Mouse (Mus musculus) gastrocnemius, postnatal 36 days (tissue): ENCODE measurements around the gene Tcf7l2. TPM values are rescaled to one million over a fixed set of nuclear protein-coding genes. Genes with fewer than 3 reads are reported as not detected.

Experiments used
- DNase-seq, 2 experiments: peaks; one replicate each; pipeline ENCODE4 v3.0.0; 2022
- intact Hi-C: fragments of 180-260 bp; cut with DNase I; formaldehyde crosslinking; loops from one replicate; pipeline ENCODE4 v1.15.1; 2025
- total RNA-seq, 2 experiments: library from RNA; stranded (reverse); gene quantifications; 2 replicates each; pipeline ENCODE4 v1.2.3; 2021

Tcf7l2 gene
- total RNA-seq, 2 experiments from 2014 or later: 6.6 to 9.7 TPM

GRCm38 (mm10) chr19:55722376-55722775 is 19.2 kb upstream of the Tcf7l2 start:
- no peak for DNase-seq
- intact Hi-C loops: no loop called here

DNA sequence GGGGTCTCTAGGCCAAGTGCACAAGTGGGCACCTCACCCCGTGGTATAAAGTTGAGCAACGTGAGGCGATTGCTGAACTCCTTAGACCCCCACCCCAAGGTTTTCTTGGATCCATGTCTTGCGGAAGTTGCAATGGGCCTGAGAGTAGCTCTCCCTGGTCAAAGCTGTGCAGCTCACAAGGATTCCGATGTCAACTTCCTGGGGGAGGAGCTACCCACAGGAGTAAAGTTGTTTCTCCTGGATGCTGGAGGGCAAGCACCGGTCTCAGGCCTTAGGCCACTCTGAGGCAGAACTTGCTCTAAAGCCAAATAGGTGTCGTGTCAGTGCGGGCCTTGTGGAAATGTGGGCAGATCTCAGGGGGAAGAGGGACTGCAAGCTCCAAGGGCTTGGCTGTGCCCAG is 12.2 kb upstream of the Tcf7l2 start:
- DNase-seq: no peak

DNA sequence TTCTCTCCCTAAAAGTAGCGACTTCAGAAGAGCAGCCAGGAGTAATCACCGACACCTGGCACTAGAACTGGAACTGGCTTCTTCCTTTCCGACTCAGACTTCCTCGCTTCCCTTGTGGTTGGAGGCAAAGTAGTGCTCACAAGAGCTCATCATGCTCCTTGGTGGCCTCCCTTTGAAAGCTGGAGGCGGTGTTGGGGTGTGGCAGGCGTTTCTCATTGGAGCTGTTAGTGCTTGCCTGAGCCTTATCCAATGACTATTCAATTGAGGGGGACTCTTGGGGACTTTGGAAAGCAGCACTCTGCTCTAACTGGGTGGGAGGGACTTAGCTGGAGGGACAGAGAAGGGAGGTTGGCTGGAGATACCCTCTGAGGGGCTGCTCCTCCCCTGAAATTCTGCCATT is 9.1 kb upstream of the Tcf7l2 start:
- no peak for DNase-seq
- intact Hi-C loops: no loop called here

More for the DNA sequence above, 12.2 kb upstream of the Tcf7l2 start:
- intact Hi-C loops: no loop called here

DNA sequence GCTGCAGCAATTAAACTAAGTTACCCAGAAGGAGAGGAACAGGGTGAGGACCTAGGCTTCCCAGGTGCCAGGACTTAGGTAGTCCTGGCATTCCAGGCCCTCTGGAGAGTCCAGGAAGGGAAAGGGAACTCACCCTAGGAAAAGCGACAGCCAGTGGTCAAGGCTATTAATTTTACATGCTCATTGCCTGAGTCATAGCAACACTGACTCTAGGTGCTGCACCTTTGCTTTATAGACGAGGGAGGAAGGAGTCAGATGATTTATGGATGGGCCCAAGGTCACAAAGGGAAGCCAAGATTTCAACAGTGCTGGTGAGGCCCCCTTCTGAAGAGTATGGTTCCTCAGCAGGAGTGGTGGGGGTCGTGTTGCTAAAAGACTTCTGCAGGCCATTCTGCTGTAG is 8.6 kb upstream of the Tcf7l2 start:
- no peak for DNase-seq
- intact Hi-C loops: no loop called here

- DNase-seq: no peak
- intact Hi-C loops: no loop called here
Measured at GRCm38 (mm10) chr19:55736016-55736415, 5.6 kb upstream of the Tcf7l2 start.

GRCm38 (mm10) chr19:55739713-55740112 is 1.9 kb upstream of the Tcf7l2 start:
- no peak for DNase-seq
- intact Hi-C loops: loop anchor here (5.0 to 10.0 kb wide), 4 partner anchors 65 to 153 kb away; no protein-coding TSS in a partner anchor

DNA sequence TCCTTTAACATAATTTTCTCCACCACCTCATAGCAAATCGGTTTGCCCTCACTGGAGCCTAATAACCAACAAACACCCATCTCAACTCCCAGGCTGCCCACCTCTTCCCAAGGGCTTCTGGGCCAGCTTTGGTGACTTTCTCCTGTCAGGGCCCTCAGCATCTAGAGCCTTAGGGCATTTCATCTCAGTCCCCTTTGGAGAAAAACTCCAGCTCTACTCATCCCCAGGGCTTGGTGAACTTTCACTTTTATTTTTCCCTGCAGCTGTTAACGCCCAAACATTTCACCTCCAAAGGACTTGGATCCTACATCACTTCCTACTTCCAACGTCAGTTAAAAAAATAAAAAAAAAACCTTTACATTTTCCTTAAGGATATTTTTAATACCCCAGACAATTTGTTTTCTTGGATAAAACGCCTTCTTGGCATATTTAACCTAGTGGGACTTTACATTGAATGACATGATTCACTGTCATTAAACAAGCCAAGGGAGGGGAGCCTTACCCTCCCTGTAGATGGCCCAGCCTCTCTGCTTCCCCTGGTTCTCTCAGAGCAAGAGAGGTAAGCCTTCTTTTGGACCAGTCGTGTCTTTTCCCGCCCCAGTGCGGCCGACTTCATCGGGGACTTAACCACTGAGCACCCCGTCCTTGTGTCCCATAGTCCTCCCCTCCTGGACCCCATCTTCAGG is 724 bp upstream of the Tcf7l2 start:
- intact Hi-C loops: loop anchor here (5.0 to 10.0 kb wide), 4 partner anchors 64 to 151 kb away; no protein-coding TSS in a partner anchor
- no peak for DNase-seq

GRCm38 (mm10) chr19:55742386-55743000 is 873 bp downstream of the Tcf7l2 start:
- intact Hi-C loops: loop anchor here (5.0 to 10.0 kb wide), 4 partner anchors 62 to 150 kb away; no protein-coding TSS in a partner anchor
- peak; percentile 16 to 49 for DNase-seq

- intact Hi-C loops: loop anchor here (5.0 to 10.0 kb wide), 4 partner anchors 62 to 149 kb away; no protein-coding TSS in a partner anchor
- DNase-seq: peak; percentile 39 to 68
Measured at GRCm38 (mm10) chr19:55743001-55743556, 1.5 kb downstream of the Tcf7l2 start.

DNA sequence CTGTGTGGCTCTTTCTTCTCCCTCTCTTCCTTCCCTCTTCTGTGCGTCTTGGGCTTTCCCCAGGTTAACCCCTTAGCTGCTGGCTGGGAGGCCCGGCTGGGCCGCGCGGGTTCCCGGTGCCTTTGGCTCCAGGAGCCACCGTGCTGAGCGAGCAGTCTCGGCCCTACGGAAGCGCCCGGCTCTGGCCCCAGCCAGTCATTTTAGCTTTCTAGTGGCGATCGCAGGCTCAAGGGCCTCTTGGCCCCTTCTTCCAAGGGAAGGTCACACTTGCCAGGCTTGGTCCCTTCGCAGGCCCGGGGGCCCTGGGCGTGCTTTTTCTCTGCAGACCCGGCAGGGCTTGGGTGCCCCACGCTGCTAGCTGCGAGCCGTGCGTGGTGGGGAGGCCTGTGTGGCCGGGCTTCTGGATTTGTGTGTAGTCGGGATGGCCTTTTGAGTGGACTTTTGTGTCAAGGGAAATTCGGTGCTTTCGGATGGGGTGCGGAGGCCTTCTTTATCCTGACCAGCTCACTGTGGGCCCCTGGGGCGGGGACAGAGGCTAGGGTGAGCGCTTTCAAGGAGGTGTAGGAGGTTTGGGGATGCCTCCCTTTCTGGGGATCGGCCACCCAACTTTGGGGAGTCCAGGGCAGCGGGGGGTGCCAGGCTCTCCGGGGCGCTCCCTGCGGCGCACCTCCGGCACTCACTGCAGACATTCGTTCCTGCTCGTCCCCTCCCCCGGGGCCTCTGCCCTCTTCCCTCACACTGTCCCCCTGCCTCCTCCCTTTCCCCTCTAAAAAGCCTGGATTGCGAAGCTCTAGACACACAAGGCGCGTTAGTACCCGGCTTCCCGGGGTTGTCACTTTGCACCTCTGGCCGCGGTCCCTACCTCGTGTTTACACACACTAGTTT is 2.2 kb downstream of the Tcf7l2 start:
- peak; percentile 56 to 64 for DNase-seq
- intact Hi-C loops: loop anchor here (5.0 to 10.0 kb wide), 4 partner anchors 61 to 149 kb away; no protein-coding TSS in a partner anchor

DNA sequence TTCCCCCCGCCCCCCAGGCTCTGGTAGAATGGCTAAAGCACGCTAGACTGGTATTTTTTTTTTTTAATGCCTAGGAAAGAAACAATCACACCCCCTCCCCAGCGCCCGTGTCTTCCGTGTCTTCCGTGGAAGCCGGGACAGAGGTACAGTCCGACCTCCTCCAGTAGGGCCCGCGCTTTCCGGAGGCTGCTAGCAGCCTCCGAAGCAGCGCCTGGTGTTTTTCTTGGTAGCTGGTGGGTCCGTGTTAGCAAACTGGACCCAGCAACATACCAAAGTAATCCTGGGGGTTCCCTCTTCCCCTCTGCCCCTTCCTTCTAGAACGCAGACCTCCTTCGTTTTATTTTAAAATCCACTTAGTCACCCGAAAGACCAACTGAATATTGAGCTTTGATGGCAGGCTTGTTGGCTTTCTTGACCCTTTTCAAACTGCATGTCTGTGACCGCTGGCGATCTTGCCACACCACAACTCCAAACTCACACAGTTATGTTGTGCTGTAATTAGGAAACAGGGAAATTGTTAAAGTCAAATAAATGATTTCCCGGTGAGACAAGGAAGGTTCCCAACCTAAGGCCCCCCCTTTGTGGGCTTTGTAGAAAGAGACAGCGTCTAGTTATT is 3.1 kb downstream of the Tcf7l2 start:
- intact Hi-C loops: loop anchor here (5.0 to 10.0 kb wide), 4 partner anchors 60 to 148 kb away; no protein-coding TSS in a partner anchor
- no peak for DNase-seq

- DNase-seq: no peak
- intact Hi-C loops: loop anchor here (10.0 kb wide), 1 partner anchor 60 kb away; no protein-coding TSS in a partner anchor
Measured at GRCm38 (mm10) chr19:55745192-55745578, 3.6 kb downstream of the Tcf7l2 start.

- DNase-seq: no peak
- intact Hi-C loops: loop anchor here (10.0 kb wide), 1 partner anchor 59 kb away; no protein-coding TSS in a partner anchor
Measured at GRCm38 (mm10) chr19:55746241-55746640, 4.6 kb downstream of the Tcf7l2 start.

- intact Hi-C loops: loop anchor here (10.0 kb wide), 1 partner anchor 57 kb away; no protein-coding TSS in a partner anchor
- no peak for DNase-seq
Measured at GRCm38 (mm10) chr19:55747237-55747925, 5.8 kb downstream of the Tcf7l2 start.

DNA sequence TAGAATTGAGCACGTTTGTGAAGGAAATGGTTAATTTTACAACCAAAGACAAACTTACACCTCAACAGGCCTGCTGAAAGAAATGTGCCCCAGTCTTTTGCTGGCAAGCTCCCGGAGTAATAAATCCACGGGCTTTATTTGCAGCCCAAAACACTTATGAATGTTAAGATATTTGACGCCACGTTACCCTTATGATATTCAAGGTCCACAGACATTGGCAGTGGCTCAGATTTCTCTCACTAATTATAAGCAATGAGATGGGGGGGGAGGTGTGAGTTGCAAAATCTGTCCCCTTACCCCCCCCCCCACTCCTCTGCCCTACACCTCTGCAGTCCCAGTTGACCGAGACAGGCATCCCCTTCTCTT is 6.3 kb downstream of the Tcf7l2 start:
- intact Hi-C loops: loop anchor here (10.0 kb wide), 1 partner anchor 57 kb away; no protein-coding TSS in a partner anchor
- no peak for DNase-seq

- intact Hi-C loops: loop anchor here (10.0 kb wide), 1 partner anchor 56 kb away; no protein-coding TSS in a partner anchor
Measured at GRCm38 (mm10) chr19:55748801-55749200, 7.2 kb downstream of the Tcf7l2 start.

DNA sequence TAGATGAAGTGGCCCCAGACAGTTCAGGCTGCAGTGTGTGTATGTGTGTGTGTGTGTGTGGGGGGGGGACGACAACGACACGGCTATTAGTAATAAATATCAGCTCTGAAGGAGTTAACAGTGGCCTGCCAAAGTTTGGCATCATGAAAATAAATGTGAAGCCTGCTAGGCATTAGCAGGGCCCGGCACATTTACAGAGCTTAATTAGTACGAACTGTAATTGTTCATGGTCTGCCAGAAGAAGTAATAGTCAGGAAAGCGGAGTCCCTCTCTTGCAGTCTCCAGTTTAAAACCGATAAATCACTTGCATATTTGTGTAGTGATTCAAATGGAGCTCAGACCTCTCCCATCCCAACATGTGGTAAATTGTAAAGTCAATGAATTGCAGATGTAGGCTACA is 7.9 kb downstream of the Tcf7l2 start:
- no peak for DNase-seq
- intact Hi-C loops: loop anchor here (10.0 kb wide), 1 partner anchor 55 kb away; no protein-coding TSS in a partner anchor

More at GRCm38 (mm10) chr19:55748801-55749200, 7.2 kb downstream of the Tcf7l2 start:
- no peak for DNase-seq

DNA sequence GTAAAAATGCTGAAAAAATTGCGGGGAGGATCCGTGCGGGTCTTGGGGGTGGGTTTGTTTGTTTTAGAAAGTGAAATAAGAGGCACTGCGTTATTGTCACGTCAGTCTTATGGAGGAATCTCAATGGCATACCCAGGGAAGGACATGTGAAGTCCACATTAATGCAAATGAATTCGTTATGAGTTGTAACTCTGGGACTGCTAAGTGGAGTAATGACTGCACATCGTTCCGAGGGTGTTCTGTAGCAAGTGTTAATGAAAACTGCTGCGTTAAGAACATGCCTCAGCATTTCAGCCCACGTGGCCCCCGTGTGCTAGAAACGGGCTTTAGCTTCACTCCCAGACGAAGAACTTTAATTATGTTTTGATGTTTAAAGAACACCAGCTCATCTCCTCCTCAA is 8.4 kb downstream of the Tcf7l2 start:
- intact Hi-C loops: no loop called here
- no peak for DNase-seq

GRCm38 (mm10) chr19:55750465-55750864 is 8.8 kb downstream of the Tcf7l2 start:
- no peak for DNase-seq
- intact Hi-C loops: no loop called here
